Mouse (Mus musculus): ENCODE data around the gene Spin2f. TPM values are rescaled to one million over a fixed set of nuclear protein-coding genes. Genes with fewer than 3 reads are reported as not detected.
"Not testable (repeated sequence)": the region's sequence is repeated elsewhere in the genome, so short reads cannot be mapped to it uniquely, and the experiment has no call there.

The Spin2f gene
- not detected in 2 replicates for polyA plus RNA-seq (2015; fragmentation: Nextera tagmentation; extraction: Ambion mirVana)

DNA sequence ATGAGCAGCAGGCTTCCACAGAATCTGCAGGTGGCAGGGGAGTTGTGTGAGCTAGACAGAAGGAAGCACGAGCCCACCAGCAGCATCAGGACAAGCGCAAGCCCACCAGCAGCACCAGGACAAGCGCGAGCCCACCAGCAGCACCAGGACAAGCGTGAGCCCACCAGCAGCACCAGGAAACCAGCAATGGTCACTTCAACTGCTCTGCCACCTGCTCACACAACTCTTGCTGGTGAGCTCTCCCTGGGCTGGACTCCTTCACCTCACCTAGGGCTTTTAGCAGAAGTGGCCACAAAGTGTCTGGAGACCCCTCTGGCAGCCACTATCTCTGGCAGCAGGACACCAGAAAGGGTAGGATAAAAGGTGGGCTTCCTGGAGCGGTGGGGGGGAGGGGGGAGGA is at the start of gene Spin2f:
TSS of gene Spin2f (plus strand) at position 301 of the 400 bp plus-strand sequence.
- 31% methylated on average over 1 of the region's 6 CpGs for WGBS
- not testable (repeated sequence) for H3K4me3 ChIP-seq (ENCODE audit: low read depth, low read length); H3K4me1 ChIP-seq (replicated peaks; ENCODE audit: control insufficient read depth, insufficient read depth, low read length); H3K27ac ChIP-seq (ENCODE audit: low read depth, low read length); H3K9ac ChIP-seq (ENCODE audit: low read depth, low read length); H3K27me3 ChIP-seq (replicated peaks; ENCODE audit: control insufficient read depth, insufficient read depth, low read length); ATAC-seq; H3K4me2 ChIP-seq (replicated peaks; ENCODE audit: low read depth); H3K36me3 ChIP-seq (ENCODE audit: control insufficient read depth, insufficient read depth); H3K9me3 ChIP-seq (ENCODE audit: control insufficient read depth)

DNA sequence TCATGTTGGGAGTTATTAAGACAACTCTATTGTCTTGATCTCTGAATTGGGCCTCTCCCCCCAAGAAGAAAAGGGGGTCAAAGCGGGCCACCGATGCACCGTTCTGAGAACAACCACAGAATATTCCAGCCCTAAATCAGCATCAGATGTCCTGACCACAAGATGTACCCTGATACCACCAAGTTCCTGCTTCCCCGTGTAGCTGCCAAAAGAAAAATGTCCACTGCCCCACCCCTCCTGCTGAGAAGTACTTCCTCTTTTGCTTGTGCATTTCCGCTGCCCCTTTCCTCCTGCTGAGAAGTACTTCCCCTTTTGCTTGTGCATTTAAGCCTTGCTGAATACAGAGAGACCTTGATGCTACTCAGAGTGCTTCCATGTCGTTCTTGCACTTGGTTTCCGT is 41.6 kb upstream of the Spin2f start:
- H3K27ac ChIP-seq (ENCODE audit: low read depth, low read length); H3K9me3 ChIP-seq (ENCODE audit: control insufficient read depth); H3K4me2 ChIP-seq (replicated peaks; ENCODE audit: low read depth); H3K36me3 ChIP-seq (ENCODE audit: control insufficient read depth, insufficient read depth); H3K27me3 ChIP-seq (replicated peaks; ENCODE audit: control insufficient read depth, insufficient read depth, low read length); ATAC-seq; H3K4me1 ChIP-seq (replicated peaks; ENCODE audit: control insufficient read depth, insufficient read depth, low read length); H3K4me3 ChIP-seq (ENCODE audit: low read depth, low read length); H3K9ac ChIP-seq (ENCODE audit: low read depth, low read length): not testable (repeated sequence)
- WGBS: 89% methylated on average over 7 of the region's 7 CpGs

DNA sequence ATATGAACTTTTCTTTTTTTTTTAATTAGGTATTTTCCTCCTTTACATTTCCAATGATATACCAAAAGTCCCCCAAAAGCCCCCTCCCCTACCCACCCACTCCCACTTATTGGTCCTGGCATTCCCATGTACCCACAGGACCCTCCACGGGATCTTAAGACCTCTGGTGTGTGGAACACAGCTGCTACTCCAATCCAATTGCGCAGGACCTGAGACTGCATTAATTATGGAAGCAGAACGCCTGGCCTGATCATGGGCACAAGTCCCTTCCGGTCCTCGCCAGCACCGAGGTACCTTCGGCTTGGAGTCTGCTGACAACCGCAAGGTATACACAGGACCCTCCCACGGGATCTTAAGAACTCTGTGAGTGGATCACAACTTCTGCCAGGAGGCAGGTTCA is 30.2 kb upstream of the Spin2f start:
- H3K4me1 ChIP-seq (replicated peaks; ENCODE audit: control insufficient read depth, insufficient read depth, low read length); ATAC-seq; H3K4me3 ChIP-seq (ENCODE audit: low read depth, low read length); H3K36me3 ChIP-seq (ENCODE audit: control insufficient read depth, insufficient read depth); H3K9ac ChIP-seq (ENCODE audit: low read depth, low read length); H3K27me3 ChIP-seq (replicated peaks; ENCODE audit: control insufficient read depth, insufficient read depth, low read length); H3K4me2 ChIP-seq (replicated peaks; ENCODE audit: low read depth); H3K27ac ChIP-seq (ENCODE audit: low read depth, low read length): not testable (repeated sequence)
- peaks cover 12% of the 10 kb centered on the region for H3K9me3 ChIP-seq (ENCODE audit: control insufficient read depth)
- WGBS: 82% methylated on average over 9 of the region's 9 CpGs

- H3K9me3 ChIP-seq (ENCODE audit: control insufficient read depth): peaks cover 22% of the 10 kb centered on the region
- H3K27ac ChIP-seq (ENCODE audit: low read depth, low read length); H3K36me3 ChIP-seq (ENCODE audit: control insufficient read depth, insufficient read depth); H3K4me3 ChIP-seq (ENCODE audit: low read depth, low read length); H3K27me3 ChIP-seq (replicated peaks; ENCODE audit: control insufficient read depth, insufficient read depth, low read length); H3K9ac ChIP-seq (ENCODE audit: low read depth, low read length); H3K4me1 ChIP-seq (replicated peaks; ENCODE audit: control insufficient read depth, insufficient read depth, low read length); ATAC-seq; H3K4me2 ChIP-seq (replicated peaks; ENCODE audit: low read depth): not testable (repeated sequence)
- WGBS: 64% methylated on average over 4 of the region's 4 CpGs
Measured at GRCm38 (mm10) chrX:31235088-31235487, 18.6 kb upstream of the Spin2f start.

DNA sequence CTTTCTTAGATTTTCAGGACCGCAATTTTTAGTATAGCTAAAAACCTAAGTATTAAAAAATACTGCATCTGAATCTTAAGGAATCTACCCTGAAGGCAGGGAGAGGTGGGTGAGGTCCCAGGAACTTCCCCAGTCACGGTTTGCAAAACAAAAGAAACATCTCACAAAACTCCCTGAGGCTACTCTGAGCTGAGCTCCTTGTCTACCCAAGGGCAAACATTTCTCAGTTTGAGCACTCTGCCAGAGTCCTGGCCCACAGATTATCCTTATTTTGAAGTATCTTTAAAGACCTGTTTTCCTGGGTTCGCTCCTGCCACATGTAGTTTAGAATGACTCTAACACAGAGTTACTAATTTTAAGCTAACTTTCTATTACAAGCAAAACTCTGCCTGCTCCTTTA is 11.9 kb upstream of the Spin2f start:
- not testable (repeated sequence) for H3K36me3 ChIP-seq (ENCODE audit: control insufficient read depth, insufficient read depth); H3K27ac ChIP-seq (ENCODE audit: low read depth, low read length); H3K9ac ChIP-seq (ENCODE audit: low read depth, low read length); H3K4me1 ChIP-seq (replicated peaks; ENCODE audit: control insufficient read depth, insufficient read depth, low read length); ATAC-seq; H3K4me3 ChIP-seq (ENCODE audit: low read depth, low read length); H3K4me2 ChIP-seq (replicated peaks; ENCODE audit: low read depth); H3K9me3 ChIP-seq (ENCODE audit: control insufficient read depth); H3K27me3 ChIP-seq (replicated peaks; ENCODE audit: control insufficient read depth, insufficient read depth, low read length)
- WGBS: 78% methylated on average over 3 of the region's 3 CpGs

Other genes starting within 250 kb of the Spin2f start
- gene Btbd35f29, start 136.2 kb upstream of the Spin2f start, polyA plus RNA-seq (2015; fragmentation: Nextera tagmentation; extraction: Ambion mirVana): not detected in 2 replicates
- not detected in 2 replicates for gene Btbd35f26, start 82.6 kb downstream of the Spin2f start, polyA plus RNA-seq (2015; fragmentation: Nextera tagmentation; extraction: Ambion mirVana)
- not detected in 2 replicates for gene Btbd35f19, start 130.0 kb downstream of the Spin2f start, polyA plus RNA-seq (2015; fragmentation: Nextera tagmentation; extraction: Ambion mirVana)